Mouse (Mus musculus): ENCODE data around the gene Rpl27. TPM values are rescaled to one million over a fixed set of nuclear protein-coding genes. Genes with fewer than 3 reads are reported as not detected.
A peak's percentile ranks its signal among the peaks of the same experiment; 100 is the strongest.

Gene Rpl27
- total and polyA plus RNA-seq, 3 experiments: 909 to 5,728 (median 3,039) TPM

DNA sequence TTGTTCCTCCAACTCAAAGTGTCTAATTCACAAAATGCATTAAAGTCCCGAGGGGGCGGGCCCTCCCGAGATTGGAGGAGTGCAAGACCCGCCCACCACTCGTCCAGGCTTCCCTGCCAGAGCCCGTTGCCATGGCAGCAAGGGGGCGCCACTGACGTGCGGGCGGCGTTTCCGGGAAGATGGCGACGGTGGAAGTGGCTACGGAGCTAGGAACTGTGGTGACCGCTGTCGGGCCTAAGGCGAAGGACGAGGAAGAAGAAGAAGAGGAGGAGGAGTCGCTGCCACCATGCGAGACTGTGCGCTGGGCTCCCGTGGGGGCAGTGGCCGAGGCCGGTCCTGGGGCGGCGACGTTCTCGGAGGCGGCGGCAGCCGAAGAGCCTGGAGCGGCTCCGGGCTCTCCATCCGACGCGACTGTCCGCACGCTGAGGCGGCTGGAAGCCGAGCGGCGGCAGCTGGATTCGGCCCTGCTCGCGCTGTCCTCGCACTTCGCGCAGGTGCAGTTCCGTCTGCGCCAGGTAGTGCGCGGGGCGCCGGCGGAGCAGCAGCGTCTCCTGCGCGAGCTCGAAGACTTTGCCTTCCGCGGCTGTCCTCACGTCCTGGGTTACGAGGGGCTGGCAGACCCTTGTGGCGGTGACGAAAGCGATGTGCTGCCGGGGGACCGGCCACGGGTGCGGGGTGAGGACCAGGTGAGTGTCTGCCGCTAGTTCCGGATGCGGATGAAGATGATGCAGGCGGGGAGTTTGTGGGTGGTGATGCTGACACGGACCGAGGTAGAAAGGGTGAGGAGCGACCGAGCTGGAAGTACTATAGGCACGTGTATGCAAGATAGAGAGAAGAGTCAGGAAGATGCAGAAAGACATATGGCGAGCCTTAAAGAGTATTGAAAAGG, 16.9 kb upstream of the Rpl27 start, which contains the start of the genes Rundc1 and Ptges3l:
TSS of gene Rundc1 (plus strand) at position 161 of the 889 bp plus-strand sequence.
TSS of gene Ptges3l (minus strand) at position 409 of the 889 bp plus-strand sequence.
- dilution Hi-C loops (cut with MboI; ENCODE audit: extremely low pct_ligation_motif_present, extremely low pct_unique_long_range_greater_than_20kb, low sequenced_read_pairs): no loop called here

DNA sequence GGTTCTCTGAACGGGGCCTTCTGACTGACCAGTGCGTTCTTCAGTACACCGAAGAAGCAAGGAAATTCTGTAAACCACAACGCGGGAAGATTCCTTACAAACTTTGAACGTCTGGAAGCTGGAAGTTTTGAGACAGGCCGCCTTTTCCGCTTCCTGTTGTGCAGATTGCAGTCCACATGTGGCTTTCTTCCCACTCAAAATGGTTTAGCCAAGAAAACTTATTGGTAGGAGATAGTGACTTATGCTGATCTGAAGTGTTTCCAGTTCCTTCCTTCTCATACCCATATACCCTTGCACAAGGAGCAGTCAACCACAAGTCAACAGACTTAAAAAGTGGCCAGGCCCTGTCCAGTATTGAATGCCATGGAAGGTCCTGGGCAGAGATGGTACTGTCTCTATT, 15.9 kb upstream of the Rpl27 start:
- Histone ChIP-seq H3K27me3 (replicated peaks) (no peaks in the 10 kb centered on the region), H3K9me3 (replicated peaks; ENCODE audit: low read length) (peaks cover 2% of the 10 kb centered on the region), H3K36me3 (replicated peaks in 1 of 2; ENCODE audit: control insufficient read depth in 1 of 2, insufficient read depth in 1 of 2, low read length in 1 of 2) (peaks cover 13 to 36% of the 10 kb centered on the region in 2 experiments), H3K4me2 (ENCODE audit: insufficient read depth, low read depth, poor library complexity, severe bottlenecking) (peak overlapping the region; percentile 70), H3K27ac (ENCODE audit: insufficient read depth, low read depth) (no peak overlapping the region), H3K9ac (ENCODE audit: insufficient read depth, low read depth) (peak overlapping the region; percentile 60; the same call in 1 of the 2 replicates), H3K4me3 (replicated peaks in 1 of 3; ENCODE audit: low read depth in 2 of 3, low read length in 2 of 3, poor library complexity in 1 of 3) (peak overlapping the region; percentile 78 to 92 (median 80)), H3K79me2 (replicated peaks; ENCODE audit: control insufficient read depth, extremely low read depth, insufficient read depth, poor library complexity, severe bottlenecking) (peaks cover 7% of the 10 kb centered on the region), H3K4me1 (ENCODE audit: control insufficient read depth in 1 of 2, insufficient read depth in 2 of 2) (peaks cover 11 to 34% of the 10 kb centered on the region in 2 experiments)
- dilution Hi-C loops (cut with MboI; ENCODE audit: extremely low pct_ligation_motif_present, extremely low pct_unique_long_range_greater_than_20kb, low sequenced_read_pairs) (no loop called here), in situ Hi-C loops (cut with MboI; ENCODE audit: low pct_ligation_motif_present, low pct_unique_long_range_greater_than_20kb, low sequenced_read_pairs) (no loop called here)
- TF ChIP-seq MAX (IDR thresholded peaks at IDR 0.05; ENCODE audit: low read length) (no peak), JUN (IDR thresholded peaks at IDR 0.05; ENCODE audit: insufficient read depth, low read depth, low read length) (no peak), MXI1 (IDR thresholded peaks at IDR 0.05; ENCODE audit: low read depth, low read length) (peak; percentile 26; the same call in 1 of the 2 replicates)
- no peak for DNase-seq (ENCODE audit: extremely low read depth)

More for the DNA sequence above, 16.9 kb upstream of the Rpl27 start, which contains the start of the genes Rundc1 and Ptges3l:
- H3K4me2 ChIP-seq (ENCODE audit: insufficient read depth, low read depth, poor library complexity, severe bottlenecking): peak within 1 kb of the TSS; percentile 87
- peaks cover under 1% of the 10 kb centered on the region for H3K9me3 ChIP-seq (replicated peaks; ENCODE audit: low read length)
- H3K79me2 ChIP-seq (replicated peaks; ENCODE audit: control insufficient read depth, extremely low read depth, insufficient read depth, poor library complexity, severe bottlenecking): peaks cover 7% of the 10 kb centered on the region
- DNase-seq (ENCODE audit: extremely low read depth): peak; percentile 99
- in situ Hi-C loops (cut with MboI; ENCODE audit: low pct_ligation_motif_present, low pct_unique_long_range_greater_than_20kb, low sequenced_read_pairs): no loop called here
- no peak for TF ChIP-seq JUND (conservative IDR thresholded peaks at IDR 0.05; ENCODE audit: low read depth, low read length)
- TF ChIP-seq MEF2A (IDR thresholded peaks at IDR 0.05; ENCODE audit: borderline replicate concordance, low read depth, low read length): no peak
- no peak for TF ChIP-seq GABPA (IDR thresholded peaks at IDR 0.05; ENCODE audit: insufficient replicate concordance, low read depth, low read length)
- no peak for TF ChIP-seq ZKSCAN1 (IDR thresholded peaks at IDR 0.05; ENCODE audit: borderline replicate concordance, low read depth, low read length)
- TF ChIP-seq USF1 (IDR thresholded peaks at IDR 0.05; ENCODE audit: low read depth, low read length): no peak
- peak; percentile 42; the same call in 1 of the 2 replicates for TF ChIP-seq BHLHE40 (IDR thresholded peaks at IDR 0.05; ENCODE audit: low read depth, low read length)
- no peak for TF ChIP-seq MAFK (IDR thresholded peaks at IDR 0.05; ENCODE audit: insufficient replicate concordance, low read length)
- peak; percentile 64 for TF ChIP-seq NRF1 (IDR thresholded peaks at IDR 0.05; ENCODE audit: low read depth, low read length)
- peak; percentile 76 for TF ChIP-seq HCFC1 (IDR thresholded peaks at IDR 0.05; ENCODE audit: low read depth, low read length)
- no peak for TF ChIP-seq EP300 (IDR thresholded peaks at IDR 0.05; ENCODE audit: low read length)
- no peak for TF ChIP-seq SMC3 (IDR thresholded peaks at IDR 0.05; ENCODE audit: low read depth, low read length)
- no peak for TF ChIP-seq ETS1 (conservative IDR thresholded peaks at IDR 0.05; ENCODE audit: low read depth, low read length)
- peak; percentile 46; the same call in 1 of the 2 replicates for TF ChIP-seq TBP (conservative IDR thresholded peaks at IDR 0.05; ENCODE audit: low read depth, low read length)
- no peak for TF ChIP-seq RAD21 (IDR thresholded peaks at IDR 0.05; ENCODE audit: low read depth, low read length)
- peak; percentile 99 for TF ChIP-seq ELF1 (IDR thresholded peaks at IDR 0.05; ENCODE audit: low read depth, low read length)
- TF ChIP-seq RCOR1 (conservative IDR thresholded peaks at IDR 0.05; ENCODE audit: low read depth, low read length): no peak
- no peak for TF ChIP-seq KAT2A (IDR thresholded peaks at IDR 0.05; ENCODE audit: insufficient replicate concordance, low read length)
- TF ChIP-seq CHD1 (IDR thresholded peaks at IDR 0.05; ENCODE audit: low read depth, low read length): no peak
- no peak for TF ChIP-seq ZC3H11A (IDR thresholded peaks at IDR 0.05; ENCODE audit: low read depth, low read length)
- TF ChIP-seq NELFE (IDR thresholded peaks at IDR 0.05; ENCODE audit: low read depth, low read length): peak; percentile 56
- peak in 1 of 2 experiments; percentile 36; a peak in 2 of 4 replicates for TF ChIP-seq CTCF (conservative IDR thresholded peaks at IDR 0.05 in 1 of 2, IDR thresholded peaks at IDR 0.05 in 1 of 2; ENCODE audit: low read depth in 2 of 2, low read length in 2 of 2)
- TF ChIP-seq MAX (IDR thresholded peaks at IDR 0.05; ENCODE audit: low read length): no peak
- no peak for TF ChIP-seq MYC (IDR thresholded peaks at IDR 0.05; ENCODE audit: low read depth, low read length)
- TF ChIP-seq SIN3A (IDR thresholded peaks at IDR 0.05; ENCODE audit: low read length): peak; percentile 95; the same call in 1 of the 2 replicates
- no peak for TF ChIP-seq ZNF384 (IDR thresholded peaks at IDR 0.05; ENCODE audit: low read depth, low read length)
- no peak for TF ChIP-seq PAX5 (IDR thresholded peaks at IDR 0.05; ENCODE audit: low read length)
- TF ChIP-seq TCF12 (IDR thresholded peaks at IDR 0.05; ENCODE audit: low read depth, low read length): peak; percentile 85
- TF ChIP-seq USF2 (conservative IDR thresholded peaks at IDR 0.05; ENCODE audit: low read depth, low read length): no peak
- peak; percentile 83 for TF ChIP-seq POLR2A (IDR thresholded peaks at IDR 0.05; ENCODE audit: low read depth, low read length)
- no peak; the same call in 1 of the 2 replicates for TF ChIP-seq IRF4 (IDR thresholded peaks at IDR 0.05; ENCODE audit: low read depth, low read length)
- TF ChIP-seq JUN (IDR thresholded peaks at IDR 0.05; ENCODE audit: insufficient read depth, low read depth, low read length): no peak
- no peak for TF ChIP-seq MAZ (IDR thresholded peaks at IDR 0.05; ENCODE audit: low read depth, low read length)
- TF ChIP-seq E2F4 (IDR thresholded peaks at IDR 0.05; ENCODE audit: insufficient replicate concordance, low read depth, low read length): no peak
- peak; percentile 98 for TF ChIP-seq MXI1 (IDR thresholded peaks at IDR 0.05; ENCODE audit: low read depth, low read length)
- peak; percentile 92 for TF ChIP-seq UBTF (IDR thresholded peaks at IDR 0.05; ENCODE audit: low read depth, low read length)
- no peak; the same call in none of the 2 replicates for TF ChIP-seq ZMIZ1 (IDR thresholded peaks at IDR 0.05; ENCODE audit: low read depth, low read length)
- no peak for TF ChIP-seq CHD2 (IDR thresholded peaks at IDR 0.05; ENCODE audit: low read length)
- TF ChIP-seq POLR2AphosphoS2 (IDR thresholded peaks at IDR 0.05; ENCODE audit: low read depth, low read length): no peak
- H3K36me3 ChIP-seq (replicated peaks in 1 of 2; ENCODE audit: control insufficient read depth in 1 of 2, insufficient read depth in 1 of 2, low read length in 1 of 2): peaks cover 4 to 26% of the 10 kb centered on the region in 2 experiments
- peaks cover 11 to 35% of the 10 kb centered on the region in 2 experiments for H3K4me1 ChIP-seq (ENCODE audit: control insufficient read depth in 1 of 2, insufficient read depth in 2 of 2)
- H3K27me3 ChIP-seq (replicated peaks): no peaks in the 10 kb centered on the region
- H3K4me3 ChIP-seq (replicated peaks in 1 of 3; ENCODE audit: low read depth in 2 of 3, low read length in 2 of 3, poor library complexity in 1 of 3): peak within 1 kb of the TSS; percentile 78 to 92 (median 80)
- H3K9ac ChIP-seq (ENCODE audit: insufficient read depth, low read depth): peak within 1 kb of the TSS; percentile 60
- peak within 1 kb of the TSS; percentile 29 for H3K27ac ChIP-seq (ENCODE audit: insufficient read depth, low read depth)
